Mouse (Mus musculus): ENCODE data around the gene Gm49711.

DNA sequence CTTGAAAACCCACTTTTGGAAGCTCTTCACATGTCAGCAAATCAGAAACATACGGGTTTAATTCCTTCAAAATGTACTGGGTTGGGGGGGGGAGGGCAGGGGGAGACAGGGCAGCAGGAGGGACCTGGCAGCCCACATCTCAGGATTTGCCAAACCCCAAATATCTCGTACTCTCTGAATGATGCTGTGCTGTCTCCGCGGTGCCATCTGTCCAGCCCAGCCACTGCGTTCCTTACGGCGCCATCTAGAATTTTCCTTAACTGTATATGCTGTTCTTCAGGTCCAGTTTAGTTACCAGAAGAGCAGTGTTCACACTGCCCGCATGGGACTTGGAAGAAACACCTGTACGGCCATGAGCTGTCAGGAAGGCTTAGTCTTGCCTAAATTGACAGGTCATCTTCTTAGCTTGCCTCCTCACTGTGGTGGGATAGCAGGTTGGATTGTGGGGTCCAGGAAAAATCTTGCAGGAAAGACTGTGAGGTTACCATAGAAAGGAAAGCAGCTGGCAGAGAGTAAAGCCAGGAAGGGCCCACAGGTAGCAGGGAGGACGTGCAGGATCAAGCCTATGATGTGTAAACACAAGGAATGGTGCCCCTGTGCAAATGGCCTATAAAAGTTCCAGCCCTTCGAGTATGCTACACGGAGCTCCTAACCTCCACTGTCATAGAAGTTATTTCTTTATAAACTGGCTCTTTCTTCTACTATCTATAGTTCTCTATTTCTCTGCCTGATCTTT lies 89.7 kb downstream of the Gm49711 start:
- TF ChIP-seq MAX (IDR thresholded peaks at IDR 0.05; ENCODE audit: low read depth), result no peak
- no peak for TF ChIP-seq POLR2A (IDR thresholded peaks at IDR 0.05; ENCODE audit: insufficient read length, low read depth)
- no peak for TF ChIP-seq USF1 (IDR thresholded peaks at IDR 0.05; ENCODE audit: low read depth)
- TF ChIP-seq TCF12 (IDR thresholded peaks at IDR 0.05; ENCODE audit: insufficient read depth, poor library complexity, severe bottlenecking), result no peak
- TF ChIP-seq POLR2AphosphoS2 (IDR thresholded peaks at IDR 0.05; ENCODE audit: insufficient read length, low read depth), result no peak

Measured in myocyte (in vitro differentiated cells).